Mouse (Mus musculus): ENCODE results near the gene Hira.
"Not testable (repeated sequence)": the region's sequence is repeated elsewhere in the genome, so short reads cannot be mapped to it uniquely, and the experiment has no call there.

Hira gene

DNA sequence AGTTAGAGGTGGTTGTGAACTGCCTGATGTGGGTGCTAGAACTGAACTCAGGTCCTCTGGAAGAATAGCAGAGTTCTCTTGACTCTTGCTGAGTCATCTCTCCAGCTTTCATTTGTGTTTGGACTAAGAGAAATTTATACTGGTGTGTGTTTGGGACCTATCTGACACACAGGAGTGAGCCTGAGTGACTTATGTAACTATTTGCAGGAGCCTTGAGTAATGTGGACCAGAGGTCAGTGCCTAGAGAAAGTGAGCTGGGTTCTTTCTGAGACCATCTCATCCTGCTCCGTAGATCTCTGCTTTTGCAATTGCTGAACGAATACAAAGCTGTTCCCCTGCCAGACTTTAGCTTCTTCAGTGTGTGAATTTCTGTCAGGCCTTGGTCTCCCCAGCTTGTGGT lies 44.9 kb downstream of the Hira start:
- no peak for DNase-seq (ENCODE audit: low spot score in 2 of 2)

DNA sequence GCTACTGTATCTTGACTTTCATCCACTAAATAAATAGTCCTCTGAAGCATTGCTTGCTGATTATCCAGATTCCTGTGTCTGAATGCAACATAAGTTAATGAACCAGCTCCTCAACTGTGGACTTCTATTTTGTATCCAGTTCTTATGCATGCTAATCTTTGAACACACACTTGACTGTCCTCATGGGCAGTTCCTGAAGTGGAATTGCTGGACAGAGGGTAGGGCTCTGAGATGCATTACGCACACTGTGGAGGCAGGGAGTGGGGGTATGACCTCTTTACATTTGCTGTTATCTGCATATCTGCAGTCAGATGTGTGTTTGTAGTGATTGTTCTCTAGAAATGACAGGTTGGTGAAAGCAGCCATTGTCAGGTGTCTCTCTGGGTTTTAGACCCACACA lies 51.1 kb downstream of the Hira start:
- no peak for DNase-seq (ENCODE audit: low spot score in 2 of 2)

DNA sequence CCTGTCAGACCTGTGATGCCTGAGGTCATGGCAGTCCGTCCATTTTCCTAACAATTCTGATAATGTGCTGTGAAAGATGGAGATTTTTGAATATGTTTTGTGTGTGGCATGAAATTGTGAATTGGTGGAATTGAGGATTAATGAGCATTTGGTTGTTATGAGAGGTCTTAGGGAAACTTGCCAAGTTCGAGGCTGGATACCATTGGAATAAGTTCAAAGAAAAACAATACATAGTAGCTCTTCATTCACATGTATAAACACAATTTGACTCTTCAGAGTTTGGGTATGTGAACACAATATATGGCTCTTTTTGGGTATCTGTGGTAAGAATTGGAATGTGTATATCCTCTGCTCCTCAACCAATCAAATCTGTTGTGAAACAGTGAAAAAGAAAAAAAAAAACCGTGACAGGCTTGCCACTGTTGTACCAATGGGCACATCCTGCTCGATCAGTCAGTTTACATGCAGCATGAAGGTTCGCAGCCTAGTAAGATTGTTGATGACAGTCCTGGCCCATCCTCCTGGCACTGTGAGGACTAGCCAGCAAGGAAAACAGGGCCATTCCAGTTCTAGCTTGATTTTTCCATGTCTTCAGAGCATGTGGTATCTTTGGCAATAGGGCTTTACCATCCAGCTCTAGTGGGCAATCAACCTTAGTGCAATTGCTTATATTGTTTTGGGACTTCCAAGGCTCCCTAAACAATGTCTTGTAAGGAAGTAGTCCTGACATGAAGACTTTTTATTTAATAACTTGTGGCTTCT lies 61.7 kb downstream of the Hira start:
- DNase-seq (ENCODE audit: low spot score in 2 of 2) = no peak

DNA sequence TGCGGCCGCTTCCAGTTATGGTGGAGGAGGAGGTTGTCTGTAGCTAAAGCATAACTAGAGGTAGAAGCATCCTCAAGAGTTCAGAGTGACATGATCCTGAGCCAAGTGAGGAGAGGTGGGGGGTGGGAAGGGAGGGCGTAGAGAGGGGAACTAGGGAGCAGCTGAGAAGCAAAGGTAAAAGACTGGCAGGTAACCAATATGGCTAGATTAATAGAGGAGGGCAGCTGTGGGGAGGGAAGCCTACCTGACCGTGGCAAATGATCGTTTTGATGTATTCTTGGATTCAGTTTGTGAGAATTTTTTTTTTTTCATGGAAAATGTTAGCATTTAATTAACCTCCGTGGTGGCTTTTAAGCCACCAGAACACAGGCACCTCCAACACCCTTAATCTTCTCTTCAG lies 67.1 kb downstream of the Hira start:
- no peak for DNase-seq (ENCODE audit: low spot score in 2 of 2)

DNA sequence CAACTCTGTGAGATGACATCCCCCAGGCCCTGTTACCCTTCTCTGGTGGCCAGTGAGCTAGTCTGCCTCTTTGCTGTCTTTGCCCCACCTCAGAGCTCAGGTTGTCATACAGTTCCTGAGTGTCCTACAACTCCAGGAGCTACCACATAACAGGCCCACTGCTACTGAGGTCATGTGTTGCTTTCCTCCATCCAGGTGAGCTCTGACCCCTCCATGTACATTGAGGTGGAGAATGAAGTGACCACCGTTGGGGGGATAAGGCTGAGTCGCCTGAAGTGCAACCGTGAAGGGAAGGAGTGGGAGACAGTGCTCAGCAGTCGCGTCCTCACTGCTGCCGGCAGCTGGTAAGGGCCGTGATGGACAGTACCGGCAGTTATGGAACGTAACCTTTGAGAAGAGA lies 72.1 kb downstream of the Hira start:
- DNase-seq (ENCODE audit: low spot score in 2 of 2) = no peak

DNA sequence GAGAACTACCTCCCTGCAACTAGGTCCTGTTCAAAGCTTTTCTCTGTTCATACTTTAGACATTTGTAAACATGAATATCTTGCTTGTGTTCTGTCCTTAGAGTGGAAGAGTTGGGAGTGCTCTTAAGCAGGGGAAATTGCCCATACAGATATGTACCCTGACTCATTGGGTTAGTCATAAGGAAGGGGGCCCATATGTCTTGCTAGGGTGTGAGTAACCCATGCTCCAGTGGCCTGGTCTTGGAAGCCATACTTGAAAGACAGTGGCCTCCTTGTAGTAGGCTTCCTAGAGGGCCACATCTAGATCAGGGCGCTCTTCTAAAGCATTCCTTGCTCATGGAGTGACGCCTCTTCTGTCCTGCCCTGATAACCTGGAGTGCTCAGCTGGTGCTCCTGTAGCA lies 73.5 kb downstream of the Hira start:
- no peak for DNase-seq (ENCODE audit: low spot score in 2 of 2)

DNA sequence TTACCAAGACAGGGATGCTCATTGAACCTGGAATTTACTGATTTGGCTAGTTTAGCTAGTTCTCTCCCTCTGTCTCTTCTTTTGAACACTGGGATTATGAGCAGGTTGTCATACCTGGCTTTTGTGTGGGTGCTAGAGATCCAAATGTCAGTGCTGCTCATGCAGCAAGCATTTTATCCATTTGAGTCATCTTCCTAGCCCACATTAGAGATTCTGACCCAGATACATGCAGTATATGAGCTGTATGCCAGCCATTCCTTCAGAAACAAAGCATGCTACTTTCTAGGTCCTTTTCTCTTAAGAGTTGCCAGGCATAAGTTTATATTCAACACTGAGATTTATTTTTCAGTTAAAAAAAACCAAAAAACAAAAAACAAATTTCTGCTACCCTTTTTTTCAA lies 76.0 kb downstream of the Hira start:
- no peak for DNase-seq (ENCODE audit: low spot score in 2 of 2)

DNA sequence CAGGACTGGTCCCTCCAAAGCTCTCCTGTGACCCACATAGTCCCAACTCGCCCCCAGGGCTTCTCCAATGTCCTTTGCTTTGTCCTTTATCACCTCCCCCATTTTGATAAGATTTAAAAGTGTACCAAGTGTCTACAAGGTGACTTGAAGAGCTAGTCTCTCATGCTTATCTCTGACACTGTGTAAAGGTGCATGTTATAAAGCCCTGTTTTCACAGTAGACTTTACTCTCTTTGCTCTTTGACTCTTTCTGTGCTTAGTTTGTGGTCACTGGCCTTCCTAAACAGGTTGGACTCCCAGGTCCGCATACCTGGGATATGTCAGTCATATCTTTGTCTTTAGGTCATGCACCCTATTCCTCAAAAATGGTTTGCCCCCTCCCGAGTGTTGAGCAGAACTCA lies 78.2 kb downstream of the Hira start:
- no peak for DNase-seq (ENCODE audit: low spot score in 2 of 2)

DNA sequence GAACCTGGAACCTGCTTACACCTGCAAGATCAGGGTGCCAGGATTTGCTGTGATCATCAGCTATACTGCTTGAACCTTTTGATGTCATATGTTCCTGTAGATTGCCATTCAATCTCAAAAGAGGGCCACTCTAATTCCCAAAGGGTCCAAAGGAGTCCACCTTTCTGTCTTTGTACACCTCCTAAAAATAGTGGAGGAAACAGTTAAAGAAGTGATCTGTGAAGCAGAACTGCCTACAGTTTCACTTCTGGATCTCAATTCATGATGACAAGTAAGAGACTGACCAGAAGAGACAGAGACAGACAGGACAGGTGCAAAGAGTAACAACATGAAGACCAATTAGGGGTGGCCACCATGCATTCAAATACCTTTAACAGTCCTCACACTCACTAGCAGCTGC lies 86.6 kb downstream of the Hira start:
- DNase-seq (ENCODE audit: low spot score in 2 of 2) = no peak

DNA sequence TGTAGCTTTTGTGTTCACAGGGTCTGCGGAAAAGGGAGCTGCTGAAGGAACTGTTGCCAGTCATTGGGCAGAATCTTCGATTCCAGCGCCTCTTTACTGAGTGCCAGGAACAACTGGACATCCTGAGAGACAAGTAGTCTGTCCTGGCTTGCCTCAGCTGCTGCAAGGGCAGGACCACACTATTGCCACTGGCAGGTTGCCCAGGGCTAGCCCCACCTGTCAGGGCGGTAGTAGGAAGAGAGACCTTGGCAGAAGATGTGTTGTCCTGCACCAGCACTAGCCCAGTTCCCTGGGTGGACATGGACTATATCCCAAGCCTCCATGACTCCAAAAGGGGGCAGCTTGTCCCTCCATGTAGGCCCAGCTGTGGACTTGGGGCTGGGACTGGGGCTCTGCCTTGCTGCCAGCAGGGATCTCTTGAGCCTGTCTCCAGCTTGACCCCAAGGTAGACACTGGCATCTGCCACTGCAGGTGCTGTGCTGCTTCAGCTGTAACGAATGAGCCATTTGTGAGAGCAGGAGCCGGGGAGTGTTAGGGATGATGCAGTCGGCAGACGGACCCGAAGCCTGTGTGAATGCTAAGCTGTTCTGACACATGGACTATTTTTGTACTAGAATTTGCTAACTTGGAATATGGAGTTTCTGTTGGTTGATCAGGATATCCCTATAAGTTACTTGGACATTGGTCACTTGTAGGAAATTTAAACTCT lies 92.7 kb downstream of the Hira start:
- DNase-seq (ENCODE audit: low spot score in 2 of 2) = no peak

DNA sequence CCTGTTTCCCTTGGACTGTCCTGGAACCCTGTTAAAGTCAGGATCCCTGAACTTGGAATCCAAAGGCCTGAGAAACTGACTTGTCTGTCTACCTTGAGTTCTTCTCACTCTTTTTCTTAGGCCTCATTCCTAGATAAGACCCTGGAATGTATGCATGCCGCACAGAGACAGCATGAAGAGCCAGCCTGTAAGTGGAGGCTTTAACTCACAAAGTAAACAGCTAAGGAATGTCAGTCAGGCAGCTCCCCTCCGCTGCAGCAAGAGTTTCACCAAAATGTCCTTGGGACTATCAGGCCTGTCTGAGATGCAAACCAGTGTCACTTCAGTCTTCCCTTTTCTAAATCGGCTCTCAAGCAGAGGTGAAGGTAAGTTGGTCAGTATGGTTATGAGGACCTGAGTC lies 94.0 kb downstream of the Hira start:
- DNase-seq (ENCODE audit: low spot score in 2 of 2) = no peak

DNA sequence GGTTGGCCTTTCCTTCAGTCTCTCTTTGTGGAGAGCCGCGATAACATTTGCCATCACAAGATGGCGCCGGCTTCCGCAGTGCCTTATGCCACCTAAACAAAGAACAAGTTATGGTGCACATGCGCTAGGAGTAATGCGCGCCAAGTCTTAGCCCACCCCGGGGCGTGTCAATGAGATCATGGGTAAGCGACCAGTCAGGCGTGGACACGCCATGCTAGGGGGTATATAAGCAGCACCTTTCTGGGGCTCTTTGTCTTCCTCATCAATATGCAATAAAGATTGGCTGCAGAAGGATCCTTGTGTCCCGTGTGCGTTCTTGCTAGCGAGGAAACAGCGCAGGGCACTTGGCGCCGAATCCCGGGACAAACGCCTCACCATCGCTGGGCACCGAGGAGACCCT lies 98.8 kb downstream of the Hira start:
- not testable (repeated sequence) for DNase-seq (ENCODE audit: low spot score in 2 of 2)

DNA sequence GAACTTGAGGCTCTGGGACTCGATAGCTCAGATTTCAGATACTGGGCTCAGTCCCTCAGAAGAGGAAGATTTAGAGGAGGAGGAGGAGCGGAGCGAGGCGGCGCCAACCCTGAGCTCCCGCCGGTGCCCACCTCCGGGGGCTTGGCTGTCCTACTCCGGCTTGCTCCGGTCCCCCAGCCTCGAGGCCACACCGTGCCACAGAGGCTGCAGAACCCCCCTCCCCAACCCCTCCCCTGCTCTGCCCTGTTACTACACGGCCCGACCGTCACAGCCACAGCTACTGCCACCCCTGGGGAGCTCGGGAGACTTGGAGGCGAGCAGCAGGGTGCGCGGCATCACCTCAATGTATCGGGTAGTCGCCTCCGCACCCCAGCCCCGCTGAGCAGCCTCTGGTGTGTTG lies 99.5 kb downstream of the Hira start:
- DNase-seq (ENCODE audit: low spot score in 2 of 2) = no peak

DNA sequence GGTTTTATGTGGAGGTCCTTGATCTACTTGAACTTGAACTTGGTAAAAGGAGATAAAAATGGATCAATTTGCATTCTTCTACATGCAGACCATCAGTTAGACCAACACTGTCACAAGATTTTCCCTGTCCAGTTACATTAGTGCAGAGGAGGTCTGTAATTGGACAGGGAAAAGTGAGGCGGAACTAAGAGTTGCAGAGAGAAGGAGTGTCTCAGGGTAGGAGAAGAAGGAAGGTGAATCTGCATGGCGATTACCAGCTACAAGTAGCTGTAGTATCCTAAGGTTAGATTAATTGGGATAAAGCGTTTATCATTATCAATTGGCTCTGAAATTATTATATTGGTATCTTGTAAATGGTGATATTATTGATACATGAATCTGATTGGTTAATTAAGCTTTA lies 109.5 kb downstream of the Hira start:
- DNase-seq (ENCODE audit: low spot score in 2 of 2) = no peak

DNA sequence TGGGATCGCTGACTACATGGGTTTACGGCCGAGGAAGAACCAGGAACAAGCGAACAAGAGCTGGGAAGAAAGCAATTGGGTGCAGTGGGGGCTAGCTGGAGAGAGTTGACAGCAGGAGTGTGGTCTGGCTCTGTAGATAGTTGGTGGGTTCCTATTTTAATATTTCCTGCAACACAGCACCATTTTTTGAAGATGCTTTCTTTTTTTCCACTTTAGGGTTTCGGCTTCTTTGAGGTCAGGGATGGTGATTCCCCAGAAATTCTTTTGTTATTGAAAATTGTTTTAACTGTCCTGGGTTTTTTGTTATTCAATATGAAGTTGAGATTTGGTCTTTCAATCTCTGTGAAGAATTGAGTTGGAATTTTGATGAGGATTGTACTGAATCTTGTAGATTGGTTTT lies 110.0 kb downstream of the Hira start:
- no peak for DNase-seq (ENCODE audit: low spot score in 2 of 2)

DNA sequence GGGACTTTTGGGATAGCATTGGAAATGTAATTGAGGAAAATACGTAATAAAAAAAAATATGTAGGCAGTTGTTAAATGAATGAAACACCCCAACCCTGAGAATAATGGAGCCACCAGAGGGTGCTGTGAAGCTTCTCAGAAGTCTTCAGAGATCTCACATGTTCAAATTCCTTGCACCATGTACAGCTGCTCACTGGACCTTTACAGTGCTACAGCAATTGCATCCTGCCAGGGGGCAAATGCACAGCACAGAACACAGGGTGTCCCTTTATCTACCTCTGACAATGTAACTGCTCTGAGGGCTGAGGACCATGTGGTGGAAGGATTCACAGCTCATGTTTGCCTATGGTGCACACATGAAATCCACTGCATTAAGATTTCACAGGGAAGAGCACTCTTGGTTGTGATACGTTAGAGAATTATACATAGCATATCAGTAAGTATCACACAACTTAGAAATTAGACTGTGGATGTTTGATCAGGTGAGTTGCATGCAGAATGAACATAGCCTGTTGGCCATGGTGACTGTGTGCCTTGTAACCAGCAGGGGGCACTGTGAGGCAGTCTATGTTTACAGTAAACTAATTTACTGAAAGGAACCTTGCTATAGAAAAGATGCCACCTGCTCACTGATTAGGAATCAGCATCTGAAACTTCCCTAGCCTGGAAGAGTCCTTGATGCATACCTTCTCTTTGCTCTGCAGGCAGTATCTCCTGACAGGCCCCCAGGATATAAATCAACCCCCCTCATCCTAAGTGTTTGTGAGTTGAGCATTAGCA lies 126.0 kb downstream of the Hira start:
- not testable (repeated sequence) for DNase-seq (ENCODE audit: low spot score in 2 of 2)

DNA sequence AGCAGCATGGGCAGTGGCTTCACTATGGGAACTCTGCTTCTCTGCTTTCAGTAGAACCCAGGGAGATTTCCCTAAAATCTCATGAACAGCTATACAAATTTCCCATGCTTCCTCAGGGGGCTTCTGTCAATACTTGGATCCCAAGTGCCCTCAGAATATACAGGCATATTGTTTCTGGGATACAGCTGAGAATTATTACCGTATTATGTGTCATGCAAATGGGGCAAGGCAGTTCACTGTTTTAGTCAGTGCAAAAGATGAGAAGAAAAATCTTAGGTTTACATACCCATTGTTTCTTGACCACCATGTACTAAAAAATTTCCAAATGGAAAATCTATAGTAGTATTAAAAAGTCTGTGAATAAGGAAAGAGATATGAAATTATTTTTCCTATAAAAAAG lies 126.9 kb downstream of the Hira start:
- DNase-seq (ENCODE audit: low spot score in 2 of 2) = no peak

DNA sequence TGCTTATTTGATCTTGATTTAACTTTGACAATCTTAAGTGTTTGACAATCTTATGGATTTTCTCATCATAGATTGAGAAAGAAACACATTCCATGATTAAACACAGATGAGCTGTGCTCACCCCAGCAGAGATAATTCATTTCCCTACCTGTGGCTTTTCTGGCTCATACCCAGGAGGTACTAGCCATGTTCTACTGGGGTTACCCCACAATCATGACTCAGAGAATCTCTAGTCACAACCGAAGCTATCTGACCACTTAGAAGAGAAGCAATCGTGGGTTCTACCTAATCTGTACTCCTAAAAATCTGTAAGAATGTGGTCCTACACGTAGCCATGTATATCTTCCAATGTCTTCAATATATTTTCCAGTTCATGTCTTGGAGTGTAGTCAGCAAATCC lies 128.5 kb downstream of the Hira start:
- no peak for DNase-seq (ENCODE audit: low spot score in 2 of 2)

DNA sequence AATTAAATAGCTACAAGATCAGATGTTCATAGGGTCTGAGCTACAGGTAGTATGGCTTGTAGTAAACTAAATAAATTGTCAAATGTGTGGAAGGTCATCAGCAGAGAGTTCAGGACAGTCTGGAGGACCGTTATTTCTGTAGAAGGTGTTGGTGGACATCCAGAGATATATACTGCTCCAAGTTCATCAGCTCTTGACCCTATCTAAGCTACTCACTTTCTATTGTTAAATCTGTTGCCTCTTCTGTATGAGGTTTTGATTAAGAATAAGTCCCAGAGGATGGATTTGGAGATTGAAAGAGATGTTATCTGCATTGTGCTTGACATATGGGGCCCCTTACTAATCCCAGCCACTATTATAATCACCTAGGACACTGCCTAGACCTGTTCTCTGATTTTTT lies 129.9 kb downstream of the Hira start:
- DNase-seq (ENCODE audit: low spot score in 2 of 2) = no peak

DNA sequence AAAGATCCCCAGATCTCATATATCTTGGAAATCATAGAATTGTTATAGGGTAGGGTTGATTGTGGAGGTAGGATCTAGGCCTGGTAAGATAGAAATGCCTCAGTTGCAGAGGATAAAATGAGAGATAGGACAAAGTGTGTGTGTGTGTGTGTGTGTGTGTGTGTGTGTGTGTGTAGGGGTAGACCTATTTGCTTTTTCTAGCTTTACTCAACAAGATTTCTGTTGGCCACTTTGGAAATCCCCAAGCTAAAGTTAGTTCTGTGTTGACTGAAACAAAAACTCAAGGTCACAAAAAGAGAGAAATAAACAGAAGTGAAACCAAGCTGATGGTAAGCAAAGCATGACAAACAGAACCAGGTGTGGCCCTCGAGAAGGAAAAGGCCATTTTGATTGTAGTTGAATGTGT lies 130.4 kb downstream of the Hira start:
- not testable (repeated sequence) for DNase-seq (ENCODE audit: low spot score in 2 of 2)

DNA sequence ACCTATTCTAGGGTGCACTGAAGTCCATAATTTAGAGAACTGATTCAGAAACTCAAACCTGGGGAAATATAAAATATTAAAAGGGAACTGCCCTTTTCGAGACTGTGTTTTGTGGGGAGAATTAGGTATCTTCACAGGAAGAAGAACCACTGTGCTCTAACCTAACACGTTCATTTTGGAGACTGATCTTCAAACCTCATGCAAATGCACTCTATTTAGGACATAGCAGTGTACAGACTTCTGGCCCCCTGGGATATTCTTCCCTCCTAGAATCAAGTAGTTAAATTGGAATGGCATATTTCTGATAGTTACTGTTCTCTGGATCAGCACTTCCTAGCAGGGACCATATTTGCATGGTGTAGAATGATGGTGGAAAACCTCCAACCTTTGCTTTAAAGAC lies 133.9 kb downstream of the Hira start:
- DNase-seq (ENCODE audit: low spot score in 2 of 2) = no peak

DNA sequence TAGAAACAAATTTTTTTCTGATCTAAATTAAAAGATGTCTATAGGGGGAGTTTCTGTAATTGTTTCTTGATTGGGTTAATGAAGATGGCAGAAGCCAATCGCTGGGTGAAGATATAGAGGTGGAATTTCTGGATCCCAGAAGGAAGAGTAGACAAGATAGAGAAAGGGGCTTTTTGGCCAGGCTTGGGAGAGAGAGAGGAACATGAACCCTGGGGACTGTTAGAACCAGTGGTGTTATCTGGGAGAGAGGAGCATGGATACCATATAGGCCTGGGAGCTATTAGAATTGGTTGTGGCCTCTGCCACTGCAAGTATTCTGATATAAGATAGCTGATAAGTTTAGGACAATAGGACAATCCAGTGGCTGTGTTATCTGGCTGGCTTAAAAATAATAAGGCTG lies 136.7 kb downstream of the Hira start:
- no peak for DNase-seq (ENCODE audit: low spot score in 2 of 2)

DNA sequence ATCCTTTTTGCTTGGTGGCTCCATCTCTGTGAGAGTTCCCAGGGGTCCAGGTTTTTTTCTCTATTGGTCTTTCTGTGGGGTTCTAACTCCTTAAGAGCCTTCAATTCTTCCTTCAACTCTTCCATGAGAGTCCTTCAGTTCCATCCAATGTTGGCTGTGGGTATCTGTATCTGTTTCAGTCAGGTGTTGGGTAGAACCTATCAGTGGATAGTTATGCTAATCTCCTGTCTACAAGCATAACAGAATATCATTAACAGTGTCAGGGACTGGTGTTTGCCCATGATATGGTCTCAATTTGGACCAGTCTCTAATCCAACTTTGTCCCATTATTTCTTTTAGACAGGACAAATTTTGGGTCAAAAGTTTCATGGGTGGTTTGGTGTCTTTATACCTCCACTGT lies 137.8 kb downstream of the Hira start:
- DNase-seq (ENCODE audit: low spot score in 2 of 2) = no peak
